Mouse (Mus musculus) small intestine, adult 2 months (tissue): ENCODE data around the gene Cadm4. TPM values are rescaled to one million over a fixed set of nuclear protein-coding genes. Genes with fewer than 3 reads are reported as not detected.
A peak's percentile ranks its signal among the peaks of the same experiment; 100 is the strongest.

Experiments used
- H3K27ac ChIP-seq: fragments of 200-500 bp; 2 replicates; pipeline ENCODE4 v1.5.1; 2012; ENCODE audit warnings: low read depth, low read length, control low read depth, inconsistent platforms; ENCODE audit not compliant: insufficient read depth
- H3K27me3 ChIP-seq: fragments of 200-500 bp; 2 replicates; pipeline ENCODE4 v1.6.1; 2012; ENCODE audit warnings: mild to moderate bottlenecking, moderate library complexity, low read length, inconsistent platforms; ENCODE audit not compliant: control insufficient read depth, insufficient read depth
- H3K36me3 ChIP-seq: fragments of 200-500 bp; 2 replicates; pipeline ENCODE4 v1.6.1; 2012; ENCODE audit warnings: mild to moderate bottlenecking, low read length, control low read depth, inconsistent platforms; ENCODE audit not compliant: control insufficient read depth, insufficient read depth
- H3K4me1 ChIP-seq: fragments of 200-500 bp; 2 replicates; pipeline ENCODE4 v1.6.1; 2012; ENCODE audit warnings: low read length, inconsistent platforms, mixed read lengths; ENCODE audit not compliant: control insufficient read depth, insufficient read depth, insufficient read length
- H3K4me3 ChIP-seq: fragments of 200-500 bp; 2 replicates; pipeline ENCODE4 v1.5.1; 2012; ENCODE audit warnings: low read depth, mild to moderate bottlenecking, control low read depth, inconsistent platforms, low read length, moderate library complexity
- CTCF ChIP-seq: fragments of 200-500 bp; IDR thresholded peaks from 2 replicates; pipeline ENCODE4 v1.5.1; 2012; ENCODE audit warnings: low read depth, mild to moderate bottlenecking, control low read depth, inconsistent platforms, low read length, moderate library complexity, mixed read lengths; ENCODE audit not compliant: insufficient replicate concordance, insufficient read length; ENCODE audit errors: extremely low read depth
- POLR2A ChIP-seq: fragments of 200-500 bp; IDR thresholded peaks from 2 replicates; pipeline ENCODE4 v1.6.1; 2012; ENCODE audit warnings: low read depth, mild to moderate bottlenecking, control low read depth, inconsistent platforms, low read length, moderate library complexity
- WGBS: fragments of 180-500 bp; shearing (Covaris S2); methylation state at CpG from one replicate; pipeline ENCODE4 v1.1.7; 2018; 5-methylcytosine and 5-hydroxymethylcytosine counted together
- polyA plus RNA-seq: library from polyadenylated mRNA; depleted of rRNA; stranded (reverse); fragments of >200 nt; gene quantifications from 2 replicates; pipeline ENCODE4 v1.2.3, GENCODE M21; 2012

The Cadm4 gene
- polyA plus RNA-seq, 1 experiment = 2.9 TPM

GRCm38 (mm10) chr7:24466835-24467234 lies 15.0 kb upstream of the Cadm4 start:
- Histone ChIP-seq H3K4me1 (peaks cover 7% of the 10 kb centered on the region), H3K4me3 (no peak overlapping the region), H3K27ac (no peak overlapping the region), H3K27me3 (0 out of 2 replicates have a peak, but pooled peaks cover 4% of the 10 kb centered on the region), H3K36me3 (no peaks in the 10 kb centered on the region)
- TF ChIP-seq CTCF = no peak
- TF ChIP-seq POLR2A = no peak
- 85% methylated on average over 6 of the region's 6 CpGs for WGBS

GRCm38 (mm10) chr7:24467886-24468285 lies 13.9 kb upstream of the Cadm4 start:
- Histone ChIP-seq H3K4me3 (no peak overlapping the region), H3K27me3 (no peaks in the 10 kb centered on the region), H3K4me1 (no peaks in the 10 kb centered on the region; the same call in 1 of the 2 replicates), H3K27ac (no peak overlapping the region), H3K36me3 (0 out of 2 replicates have a peak, but pooled peaks cover 1% of the 10 kb centered on the region)
- WGBS = 77% methylated on average over 5 of the region's 5 CpGs
- no peak for TF ChIP-seq CTCF
- no peak for TF ChIP-seq POLR2A

- Histone ChIP-seq H3K36me3 (0 out of 2 replicates have a peak, but pooled peaks cover 2% of the 10 kb centered on the region), H3K4me3 (no peak overlapping the region), H3K4me1 (no peaks in the 10 kb centered on the region), H3K27ac (no peak overlapping the region), H3K27me3 (no peaks in the 10 kb centered on the region)
- WGBS = 93% methylated on average over 3 of the region's 3 CpGs
- peak; percentile 47; the same call in 1 of the 2 replicates for TF ChIP-seq CTCF
- TF ChIP-seq POLR2A = no peak
Observed at GRCm38 (mm10) chr7:24469126-24469525, 12.7 kb upstream of the Cadm4 start.

- 92% methylated on average over 7 of the region's 7 CpGs for WGBS
- 0 out of 2 replicates have a peak, but pooled peaks cover 2% of the 10 kb centered on the region for H3K36me3 ChIP-seq
- no peaks in the 10 kb centered on the region; the same call in 1 of the 2 replicates for H3K4me1 ChIP-seq
- H3K27me3 ChIP-seq = no peaks in the 10 kb centered on the region
- no peak overlapping the region for H3K27ac ChIP-seq
- TF ChIP-seq CTCF (no peak), POLR2A (no peak)
- H3K4me3 ChIP-seq = no peak overlapping the region
Observed at GRCm38 (mm10) chr7:24470356-24470755, 11.5 kb upstream of the Cadm4 start.

- TF ChIP-seq CTCF = no peak
- no peak for TF ChIP-seq POLR2A
- no peak overlapping the region for H3K27ac ChIP-seq
- 71% methylated on average over 6 of the region's 6 CpGs for WGBS
Observed at GRCm38 (mm10) chr7:24472442-24472841, 9.4 kb upstream of the Cadm4 start.

GRCm38 (mm10) chr7:24472937-24473336 lies 8.9 kb upstream of the Cadm4 start:
- Histone ChIP-seq H3K27me3 (no peaks in the 10 kb centered on the region), H3K4me1 (no peaks in the 10 kb centered on the region; the same call in 1 of the 2 replicates), H3K4me3 (no peak overlapping the region), H3K36me3 (0 out of 2 replicates have a peak, but pooled peaks cover 2% of the 10 kb centered on the region), H3K27ac (no peak overlapping the region)
- peak; percentile 70; the same call in 1 of the 2 replicates for TF ChIP-seq CTCF
- TF ChIP-seq POLR2A = no peak
- 79% methylated on average over 7 of the region's 7 CpGs for WGBS

More at GRCm38 (mm10) chr7:24472442-24472841, 9.4 kb upstream of the Cadm4 start:
- H3K4me3 ChIP-seq = no peak overlapping the region
- H3K36me3 ChIP-seq = 0 out of 2 replicates have a peak, but pooled peaks cover 2% of the 10 kb centered on the region
- H3K27me3 ChIP-seq = no peaks in the 10 kb centered on the region
- no peaks in the 10 kb centered on the region; the same call in 1 of the 2 replicates for H3K4me1 ChIP-seq

- 53% methylated on average over 10 of the region's 10 CpGs for WGBS
- Histone ChIP-seq H3K27me3 (no peaks in the 10 kb centered on the region), H3K4me1 (no peaks in the 10 kb centered on the region; the same call in 1 of the 2 replicates), H3K36me3 (0 out of 2 replicates have a peak, but pooled peaks cover 2% of the 10 kb centered on the region), H3K4me3 (no peak overlapping the region), H3K27ac (no peak overlapping the region)
- no peak for TF ChIP-seq POLR2A
- TF ChIP-seq CTCF = peak; percentile 88
Observed at GRCm38 (mm10) chr7:24473913-24474529, 7.8 kb upstream of the Cadm4 start.
